Mouse (Mus musculus): ENCODE data around the gene Smyd4. TPM values are rescaled to one million over a fixed set of nuclear protein-coding genes. Genes with fewer than 3 reads are reported as not detected.

Gene Smyd4
- 15.6 and 16.8 TPM in 2 replicates for polyA plus RNA-seq (2015; fragmentation: Nextera tagmentation; extraction: Ambion mirVana)

DNA sequence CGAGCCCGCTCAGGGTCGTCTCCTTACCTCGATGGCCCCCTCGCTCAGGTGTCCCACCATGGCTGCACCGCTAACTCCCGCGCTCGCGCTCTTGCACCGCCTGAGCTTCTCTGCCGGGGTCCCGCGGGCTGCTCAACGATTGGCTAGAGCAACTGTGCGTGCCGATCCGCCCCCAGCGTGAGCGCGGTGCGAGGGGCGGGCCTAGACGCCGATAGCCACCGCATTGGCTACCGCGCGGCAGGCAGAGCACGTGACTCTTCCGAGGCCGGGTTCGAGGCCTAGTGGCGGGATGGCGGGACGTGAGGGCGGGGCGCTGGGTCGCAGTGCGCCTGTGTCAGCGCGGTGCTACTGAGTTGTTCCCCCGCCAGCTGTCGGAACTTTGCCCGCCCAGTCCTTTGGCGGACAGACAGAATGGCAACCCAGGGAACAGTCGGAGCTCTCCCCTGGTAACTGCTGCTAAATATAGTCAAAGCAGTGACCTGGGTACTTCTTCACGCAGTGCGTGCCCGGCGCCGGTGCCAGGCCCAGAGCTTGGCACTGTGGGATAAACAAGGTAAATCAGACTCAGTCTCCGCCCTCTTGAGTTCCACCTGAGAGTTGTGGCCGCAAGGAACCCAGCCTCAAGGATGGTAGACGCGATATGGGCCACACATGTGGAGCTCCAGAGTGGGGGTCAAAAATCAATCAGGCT lies at the start of gene Smyd4, which contains the start of gene Rpa1:
Smyd4 (plus strand) TSS at position 235 of the 691 bp plus-strand sequence.
Rpa1 (minus strand) TSS at position 126 of the 691 bp plus-strand sequence.
- H3K27me3 ChIP-seq = no peaks in the 10 kb centered on the region
- H3K36me3 ChIP-seq = no peaks in the 10 kb centered on the region
- H3K9me3 ChIP-seq = no peaks in the 10 kb centered on the region
- peak within 1 kb of the TSS; percentile 57 for H3K27ac ChIP-seq (replicated peaks)
- peak within 1 kb of the TSS; percentile 60 for H3K9ac ChIP-seq
- peak within 1 kb of the TSS; percentile 52 for H3K4me3 ChIP-seq
- peak; percentile 100 for ATAC-seq (ENCODE audit: low FRiP score, low read depth)
- 0% methylated on average over 56 of the region's 56 CpGs for WGBS
- peak within 1 kb of the TSS; percentile 79 for H3K4me2 ChIP-seq
- peaks cover 18% of the 10 kb centered on the region for H3K4me1 ChIP-seq (replicated peaks)

DNA sequence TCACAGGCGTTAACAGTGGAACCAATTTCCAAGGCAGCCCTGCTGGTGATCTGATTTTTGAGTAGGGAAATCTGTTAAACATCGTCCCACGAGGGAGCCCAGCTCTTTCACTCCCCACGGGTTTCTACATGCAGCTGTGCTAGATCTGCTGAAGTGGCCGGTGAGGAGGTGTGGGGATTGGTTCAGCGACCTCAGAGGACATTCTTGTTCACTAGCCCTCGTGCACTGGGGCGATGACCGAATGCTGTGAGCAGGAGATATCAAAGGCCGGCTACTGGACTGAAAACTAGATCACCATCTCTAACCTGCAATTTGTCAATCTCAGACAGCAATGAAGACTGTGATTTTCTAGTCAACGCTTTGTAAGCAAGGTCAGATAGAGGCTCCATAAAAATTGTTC lies 49.7 kb upstream of the Smyd4 start:
- no peaks in the 10 kb centered on the region for H3K36me3 ChIP-seq
- no peak overlapping the region for H3K4me2 ChIP-seq
- H3K27ac ChIP-seq (replicated peaks) = no peak overlapping the region
- H3K9ac ChIP-seq = no peak overlapping the region
- H3K4me3 ChIP-seq = no peak overlapping the region
- H3K9me3 ChIP-seq = no peaks in the 10 kb centered on the region
- H3K27me3 ChIP-seq = no peaks in the 10 kb centered on the region
- H3K4me1 ChIP-seq (replicated peaks) = peaks cover 31% of the 10 kb centered on the region
- WGBS = 51% methylated on average over 11 of the region's 11 CpGs
- no peak for ATAC-seq (ENCODE audit: low FRiP score, low read depth)

DNA sequence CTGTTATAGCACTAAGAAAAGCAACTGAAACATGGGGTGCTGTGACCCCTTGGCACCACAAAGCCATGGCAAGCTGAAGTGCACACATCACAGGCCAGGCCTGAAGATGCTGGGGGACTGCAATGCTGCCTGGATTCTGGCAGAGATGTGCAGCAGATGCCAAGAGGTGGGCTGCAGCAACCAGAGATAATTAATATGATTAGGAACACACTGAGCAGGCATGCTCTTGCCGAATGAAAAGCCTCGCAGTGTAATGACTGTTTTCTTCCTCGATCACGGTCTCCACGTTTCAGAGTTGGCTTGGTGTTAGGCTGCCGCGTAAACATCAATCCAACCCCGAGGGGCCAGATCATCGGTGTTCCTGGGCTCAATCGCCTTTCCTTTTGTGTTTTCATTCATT lies 48.4 kb upstream of the Smyd4 start:
- H3K9ac ChIP-seq = no peak overlapping the region

DNA sequence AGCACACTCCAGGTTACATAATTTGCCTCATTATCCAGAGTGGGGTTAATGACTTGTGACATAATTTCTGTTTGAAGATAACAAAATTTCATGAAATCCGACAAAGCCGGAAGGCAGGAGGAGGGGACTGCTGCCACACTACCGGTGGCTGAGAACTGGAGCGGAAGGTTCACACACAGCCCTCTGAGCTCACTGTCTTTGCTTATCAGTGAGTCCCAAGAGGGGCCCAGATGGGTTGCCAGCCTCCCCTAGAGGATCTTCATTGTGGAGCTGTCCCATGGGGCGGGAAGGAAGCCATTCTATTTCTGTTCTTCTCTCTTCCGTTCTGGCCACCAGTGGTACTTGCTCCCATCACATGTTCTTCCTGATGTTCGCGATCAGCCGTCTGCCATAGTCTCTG lies 47.3 kb upstream of the Smyd4 start:
- Histone ChIP-seq H3K9ac (no peak overlapping the region), H3K36me3 (peaks cover 3% of the 10 kb centered on the region; the same call in 1 of the 2 replicates), H3K9me3 (no peaks in the 10 kb centered on the region), H3K4me2 (no peak overlapping the region), H3K4me3 (no peak overlapping the region), H3K4me1 (replicated peaks) (peaks cover 18% of the 10 kb centered on the region), H3K27ac (replicated peaks) (no peak overlapping the region), H3K27me3 (no peaks in the 10 kb centered on the region)
- no peak for ATAC-seq (ENCODE audit: low FRiP score, low read depth)
- 71% methylated on average over 9 of the region's 9 CpGs for WGBS

More for the DNA sequence above, 48.4 kb upstream of the Smyd4 start:
- Histone ChIP-seq H3K4me1 (replicated peaks) (peaks cover 18% of the 10 kb centered on the region), H3K9me3 (no peaks in the 10 kb centered on the region), H3K27me3 (no peaks in the 10 kb centered on the region), H3K4me3 (no peak overlapping the region), H3K4me2 (no peak overlapping the region), H3K27ac (replicated peaks) (peak overlapping the region; percentile 68), H3K36me3 (no peaks in the 10 kb centered on the region)
- WGBS = 32% methylated on average over 10 of the region's 10 CpGs
- ATAC-seq (ENCODE audit: low FRiP score, low read depth) = peak; percentile 56; the same call in 1 of the 2 replicates

DNA sequence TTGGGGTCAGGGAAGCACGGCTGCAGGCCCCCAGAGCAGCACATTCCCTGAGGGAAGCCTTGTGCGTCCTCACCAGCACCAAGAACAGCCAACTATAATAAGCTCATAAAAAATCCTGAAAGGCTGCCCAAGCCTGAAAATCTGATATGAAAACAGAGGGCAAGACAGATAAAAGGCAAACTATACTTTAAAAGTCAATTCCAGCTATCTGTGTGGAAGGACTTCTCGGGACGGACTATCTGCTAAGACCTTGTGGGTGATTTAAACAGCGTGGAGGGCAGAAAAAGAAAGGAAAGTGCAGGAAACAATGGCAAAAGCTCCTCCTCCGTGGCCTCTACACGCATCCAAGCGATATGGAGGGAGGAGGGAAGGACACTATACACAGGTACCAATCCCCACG lies 43.4 kb upstream of the Smyd4 start:
- peaks cover 20% of the 10 kb centered on the region for H3K36me3 ChIP-seq

DNA sequence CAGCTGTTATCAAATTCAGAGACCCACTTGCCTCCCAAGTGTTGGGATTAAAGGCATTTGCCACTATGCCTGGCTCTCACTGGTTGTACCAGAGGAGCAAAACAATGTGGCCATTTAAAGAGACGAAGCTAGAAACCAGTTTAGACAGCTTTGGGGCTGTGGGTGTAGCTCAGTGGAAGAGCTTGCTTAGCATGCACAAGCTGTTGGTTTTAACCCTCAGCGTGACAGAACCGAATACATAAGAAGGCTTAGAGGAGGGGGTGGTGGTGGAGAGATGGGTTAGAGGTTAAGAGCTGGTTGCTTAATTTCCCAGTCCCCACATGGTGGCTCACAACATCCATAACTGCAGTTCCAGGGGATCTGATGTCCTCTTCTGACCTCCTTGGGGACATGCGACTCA lies 39.6 kb upstream of the Smyd4 start:
- H3K4me3 ChIP-seq = no peak overlapping the region
- H3K4me2 ChIP-seq = no peak overlapping the region
- no peaks in the 10 kb centered on the region for H3K9me3 ChIP-seq
- H3K27ac ChIP-seq (replicated peaks) = no peak overlapping the region
- H3K4me1 ChIP-seq (replicated peaks) = no peaks in the 10 kb centered on the region
- WGBS = 84% methylated on average over 4 of the region's 4 CpGs
- peaks cover 40% of the 10 kb centered on the region for H3K36me3 ChIP-seq
- no peak overlapping the region for H3K9ac ChIP-seq
- no peak for ATAC-seq (ENCODE audit: low FRiP score, low read depth)
- no peaks in the 10 kb centered on the region for H3K27me3 ChIP-seq

More for the DNA sequence above, 43.4 kb upstream of the Smyd4 start:
- Histone ChIP-seq H3K4me1 (replicated peaks) (peaks cover 10% of the 10 kb centered on the region), H3K27ac (replicated peaks) (no peak overlapping the region), H3K27me3 (no peaks in the 10 kb centered on the region), H3K9me3 (no peaks in the 10 kb centered on the region), H3K9ac (no peak overlapping the region), H3K4me3 (no peak overlapping the region), H3K4me2 (no peak overlapping the region)
- ATAC-seq (ENCODE audit: low FRiP score, low read depth) = no peak
- 87% methylated on average over 9 of the region's 9 CpGs for WGBS

DNA sequence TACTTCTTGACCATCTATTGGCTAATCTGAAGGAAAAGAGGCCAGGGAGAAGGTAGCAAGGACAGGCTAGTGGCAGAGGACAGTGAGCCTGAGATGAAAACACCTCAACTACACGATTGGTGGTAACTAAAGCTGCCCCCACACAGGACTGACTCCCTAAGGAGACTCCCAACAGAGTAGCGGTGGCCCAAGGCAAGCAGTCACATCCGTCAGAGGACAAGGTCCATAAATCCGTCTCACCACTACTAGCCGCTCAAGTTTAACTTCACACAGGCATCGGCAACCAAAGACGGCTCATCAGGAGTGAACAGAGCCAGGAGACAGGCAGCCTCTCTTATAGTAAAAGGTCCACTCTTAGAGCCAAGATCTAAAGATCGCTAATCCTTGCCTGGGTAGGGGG lies 37.4 kb upstream of the Smyd4 start:
- H3K27me3 ChIP-seq = no peaks in the 10 kb centered on the region
- no peak overlapping the region for H3K27ac ChIP-seq (replicated peaks)
- H3K36me3 ChIP-seq = peaks cover 48% of the 10 kb centered on the region
- no peaks in the 10 kb centered on the region for H3K4me1 ChIP-seq (replicated peaks)
- no peak overlapping the region for H3K9ac ChIP-seq
- no peak overlapping the region for H3K4me2 ChIP-seq
- H3K9me3 ChIP-seq = no peaks in the 10 kb centered on the region
- H3K4me3 ChIP-seq = no peak overlapping the region
- no peak for ATAC-seq (ENCODE audit: low FRiP score, low read depth)
- WGBS = 88% methylated on average over 8 of the region's 8 CpGs

DNA sequence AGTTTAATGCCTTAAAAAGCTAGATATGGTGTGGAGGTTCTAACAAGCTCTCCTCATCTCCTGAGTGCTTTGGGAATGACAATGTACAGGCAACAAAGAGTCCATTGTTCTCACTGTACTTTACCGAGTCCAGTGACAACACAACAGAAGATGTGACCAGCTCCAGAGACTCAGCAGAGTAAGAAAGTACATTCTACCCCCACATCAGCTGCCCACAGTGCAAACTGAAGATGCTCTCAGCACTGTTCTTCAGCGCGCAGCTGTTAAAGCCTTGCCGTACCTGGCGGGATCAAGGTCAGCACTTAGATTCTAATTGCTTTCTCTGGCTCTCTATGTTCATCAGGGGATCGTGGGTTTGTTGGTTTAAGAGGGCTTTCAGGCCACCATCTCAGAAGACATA lies 36.5 kb upstream of the Smyd4 start:
- WGBS = 82% methylated on average over 6 of the region's 6 CpGs
- H3K4me2 ChIP-seq = no peak overlapping the region
- H3K9me3 ChIP-seq = no peaks in the 10 kb centered on the region
- no peak overlapping the region for H3K9ac ChIP-seq
- no peak overlapping the region for H3K27ac ChIP-seq (replicated peaks)
- H3K4me3 ChIP-seq = no peak overlapping the region
- no peaks in the 10 kb centered on the region for H3K4me1 ChIP-seq (replicated peaks)
- peaks cover 40% of the 10 kb centered on the region for H3K36me3 ChIP-seq
- no peak for ATAC-seq (ENCODE audit: low FRiP score, low read depth)
- no peaks in the 10 kb centered on the region for H3K27me3 ChIP-seq

DNA sequence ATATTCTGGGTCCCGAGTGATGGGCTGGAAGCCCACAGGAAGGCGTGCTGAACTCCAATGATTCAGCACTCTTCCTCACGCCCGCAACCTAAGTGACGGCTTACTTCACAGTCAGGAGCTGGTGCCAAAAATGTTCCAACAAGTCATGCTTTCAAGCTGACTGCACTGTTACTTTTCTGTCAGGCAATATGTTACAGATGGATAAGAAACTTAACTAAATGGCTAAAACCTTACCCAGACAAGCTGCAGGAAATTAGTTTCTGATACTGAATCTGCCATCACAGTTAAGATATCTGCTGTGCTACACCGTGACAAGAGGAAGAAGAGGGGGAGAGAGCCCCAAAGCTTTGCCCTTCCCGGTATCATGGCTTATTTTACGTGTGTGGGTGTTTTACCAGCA lies 34.4 kb upstream of the Smyd4 start:
- 93% methylated on average over 8 of the region's 8 CpGs for WGBS
- H3K36me3 ChIP-seq = peaks cover 35% of the 10 kb centered on the region

DNA sequence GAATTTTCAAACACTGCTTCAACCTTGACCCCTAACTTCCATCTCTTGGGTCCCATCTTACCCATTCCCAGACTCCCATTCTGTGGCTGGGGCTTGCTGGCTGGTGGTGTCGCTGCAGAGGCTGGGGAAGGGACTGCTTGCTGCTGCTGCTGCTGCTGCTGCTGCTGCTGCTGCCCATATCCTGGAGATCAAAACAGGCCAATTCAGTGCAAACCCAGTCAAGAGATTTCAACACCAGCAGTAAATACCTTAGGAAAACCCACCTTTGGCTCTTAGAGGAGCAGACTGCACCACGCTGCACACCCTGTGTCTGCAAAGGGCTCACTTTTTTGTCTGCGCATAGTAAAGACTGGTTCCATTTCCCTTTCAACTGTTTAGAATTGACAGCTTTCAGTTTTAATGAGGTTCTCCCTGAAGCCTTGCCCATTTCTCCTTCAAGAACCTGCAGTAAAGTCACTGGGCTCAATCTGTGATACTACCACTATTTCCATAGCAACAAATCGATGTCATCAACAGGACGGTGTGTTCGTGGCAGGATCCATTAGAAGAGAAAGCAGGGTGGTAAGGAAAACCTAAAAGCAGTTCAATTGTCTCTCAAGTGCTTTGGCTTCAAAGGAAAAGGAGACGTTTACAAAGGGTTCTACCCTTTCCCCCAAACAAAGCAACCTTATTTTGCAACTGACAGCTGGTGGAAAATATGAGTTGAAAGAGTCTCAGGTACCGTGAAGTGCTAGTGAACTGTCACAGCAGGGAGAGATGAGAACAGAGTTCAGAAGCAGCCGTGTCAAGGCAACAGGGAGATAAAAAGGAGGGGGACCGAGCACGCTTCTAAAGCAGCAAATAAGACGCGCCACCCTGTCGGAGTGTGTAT lies 29.6 kb upstream of the Smyd4 start:
- no peak overlapping the region for H3K4me3 ChIP-seq
- peak overlapping the region; percentile 34 for H3K27ac ChIP-seq (replicated peaks)
- no peak for ATAC-seq (ENCODE audit: low FRiP score, low read depth)
- 56% methylated on average over 14 of the region's 14 CpGs for WGBS
- H3K4me1 ChIP-seq (replicated peaks) = peaks cover 19% of the 10 kb centered on the region
- H3K27me3 ChIP-seq = no peaks in the 10 kb centered on the region
- H3K4me2 ChIP-seq = 0 out of 2 replicates have a peak overlapping the region, but pooled peaks have one; percentile 0
- H3K9me3 ChIP-seq = no peaks in the 10 kb centered on the region
- H3K9ac ChIP-seq = no peak overlapping the region
- H3K36me3 ChIP-seq = peaks cover 10% of the 10 kb centered on the region

More for the DNA sequence above, 34.4 kb upstream of the Smyd4 start:
- H3K4me3 ChIP-seq = no peak overlapping the region
- H3K4me2 ChIP-seq = no peak overlapping the region
- no peak overlapping the region for H3K27ac ChIP-seq (replicated peaks)
- ATAC-seq (ENCODE audit: low FRiP score, low read depth) = no peak
- no peaks in the 10 kb centered on the region for H3K9me3 ChIP-seq
- peaks cover 8% of the 10 kb centered on the region for H3K4me1 ChIP-seq (replicated peaks)
- no peak overlapping the region for H3K9ac ChIP-seq
- H3K27me3 ChIP-seq = no peaks in the 10 kb centered on the region

DNA sequence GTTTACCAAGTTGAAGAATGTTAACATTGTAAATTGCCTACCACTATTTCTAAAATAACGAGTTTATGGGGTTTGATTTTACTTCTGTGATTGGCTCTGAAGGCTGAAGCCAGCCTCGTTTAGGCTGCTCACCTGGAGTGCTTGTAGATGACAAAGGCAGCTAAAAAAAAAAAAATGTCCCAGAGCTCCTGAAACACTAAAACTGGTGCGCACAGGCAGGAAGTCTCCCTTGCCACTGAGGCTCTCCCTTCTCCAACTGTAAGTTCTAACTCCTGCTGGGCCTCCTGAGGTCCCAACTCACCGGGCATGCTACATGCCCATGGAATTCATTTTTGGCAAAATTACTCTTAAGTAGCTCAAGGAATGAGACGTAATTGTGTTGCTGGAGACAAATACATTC lies 29.0 kb upstream of the Smyd4 start:
- WGBS = 64% methylated on average over 5 of the region's 5 CpGs

DNA sequence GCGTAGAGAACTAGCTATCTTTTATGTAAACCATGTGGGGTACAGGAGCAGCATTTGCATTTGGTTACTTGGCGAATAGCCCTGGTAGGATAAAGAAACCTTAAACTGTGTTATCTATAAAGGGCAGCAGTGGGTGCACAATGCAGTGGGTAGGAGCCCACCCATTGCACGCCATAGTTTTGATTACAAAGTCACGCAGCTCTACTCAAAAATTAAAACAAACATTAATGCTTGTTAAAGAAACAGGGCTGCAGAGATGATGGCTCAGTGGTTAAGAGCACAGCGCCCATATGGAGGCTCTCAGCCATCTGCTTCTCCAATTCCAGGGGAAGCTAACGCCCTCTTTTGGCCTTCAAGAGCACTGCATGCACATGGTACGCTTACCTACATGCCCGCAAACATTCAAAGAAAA lies 24.9 kb upstream of the Smyd4 start:
- Histone ChIP-seq H3K4me2 (no peak overlapping the region), H3K36me3 (peaks cover 4% of the 10 kb centered on the region), H3K4me3 (no peak overlapping the region), H3K27me3 (no peaks in the 10 kb centered on the region), H3K27ac (replicated peaks) (no peak overlapping the region), H3K4me1 (replicated peaks) (peaks cover 21% of the 10 kb centered on the region), H3K9ac (no peak overlapping the region), H3K9me3 (no peaks in the 10 kb centered on the region)
- WGBS = 82% methylated on average over 8 of the region's 8 CpGs
- ATAC-seq (ENCODE audit: low FRiP score, low read depth) = no peak

More for the DNA sequence above, 29.0 kb upstream of the Smyd4 start:
- no peak for ATAC-seq (ENCODE audit: low FRiP score, low read depth)
- H3K4me3 ChIP-seq = no peak overlapping the region
- no peak overlapping the region for H3K9ac ChIP-seq
- H3K36me3 ChIP-seq = peaks cover 4% of the 10 kb centered on the region; the same call in 1 of the 2 replicates
- 0 out of 2 replicates have a peak overlapping the region, but pooled peaks have one; percentile 34 for H3K27ac ChIP-seq (replicated peaks)
- H3K27me3 ChIP-seq = no peaks in the 10 kb centered on the region
- H3K4me1 ChIP-seq (replicated peaks) = peaks cover 19% of the 10 kb centered on the region
- H3K9me3 ChIP-seq = no peaks in the 10 kb centered on the region
- H3K4me2 ChIP-seq = 0 out of 2 replicates have a peak overlapping the region, but pooled peaks have one; percentile 0

Data from hindbrain, embryonic 15.5 days (tissue).